Mouse (Mus musculus) limb, embryonic 15.5 days (tissue): Measurements from ENCODE around the gene Dpm2. TPM values are rescaled to one million over a fixed set of nuclear protein-coding genes. Genes with fewer than 3 reads are reported as not detected.

Source experiments
- ATAC-seq: fragments of 200-750 bp; cut with Nextera tagmentation; 2 replicates; pipeline ENCODE4 v1.8.0; 2017; ENCODE audit warnings: low read depth, moderate TSS enrichment; ENCODE audit not compliant: insufficient number of reproducible peaks, low FRiP score, low TSS enrichment
- H3K27ac ChIP-seq: fragments of 300-500 bp; sonication (generic); 2 replicates; pipeline ENCODE4 v1.5.1; 2015; ENCODE audit warnings: moderate library complexity, mild to moderate bottlenecking, inconsistent platforms
- H3K27me3 ChIP-seq: fragments of 300-500 bp; sonication (generic); 2 replicates; pipeline ENCODE4 v1.6.1; 2015; ENCODE audit warnings: inconsistent platforms
- H3K36me3 ChIP-seq: fragments of 300-500 bp; sonication (generic); 2 replicates; pipeline ENCODE4 v1.6.1; 2015; ENCODE audit warnings: inconsistent platforms
- H3K4me1 ChIP-seq: fragments of 300-500 bp; sonication (generic); 2 replicates; pipeline ENCODE4 v1.6.1; 2015; ENCODE audit warnings: inconsistent platforms
- H3K4me2 ChIP-seq: fragments of 300-500 bp; sonication (generic); 2 replicates; pipeline ENCODE4 v1.6.1; 2015; ENCODE audit warnings: mild to moderate bottlenecking, inconsistent platforms
- H3K4me3 ChIP-seq: fragments of 300-500 bp; sonication (generic); 2 replicates; pipeline ENCODE4 v1.5.1; 2015; ENCODE audit warnings: mild to moderate bottlenecking, inconsistent platforms
- H3K9ac ChIP-seq: fragments of 300-500 bp; sonication (generic); 2 replicates; pipeline ENCODE4 v1.6.1; 2015; ENCODE audit warnings: inconsistent platforms
- H3K9me3 ChIP-seq: fragments of 300-500 bp; sonication (generic); 2 replicates; pipeline ENCODE4 v1.6.1; 2016; ENCODE audit warnings: inconsistent platforms
- WGBS: fragments of 180-500 bp; shearing (Covaris S2); methylation state at CpG from one replicate; pipeline ENCODE4 v1.1.7; 2015; 5-methylcytosine and 5-hydroxymethylcytosine counted together
- polyA plus RNA-seq: library from polyadenylated mRNA; unstranded; fragments of >200 nt; fragmentation: Nextera tagmentation; extraction: Ambion mirVana; gene quantifications from 2 replicates; pipeline ENCODE4 v1.2.1, GENCODE M21; 2015

Gene Dpm2
- polyA plus RNA-seq, 1 experiment from 2014 or later = 117 TPM

- H3K4me3 ChIP-seq = no peak overlapping the region
Measured at GRCm38 (mm10) chr2:32549171-32549570, 21.5 kb upstream of the Dpm2 start.

DNA sequence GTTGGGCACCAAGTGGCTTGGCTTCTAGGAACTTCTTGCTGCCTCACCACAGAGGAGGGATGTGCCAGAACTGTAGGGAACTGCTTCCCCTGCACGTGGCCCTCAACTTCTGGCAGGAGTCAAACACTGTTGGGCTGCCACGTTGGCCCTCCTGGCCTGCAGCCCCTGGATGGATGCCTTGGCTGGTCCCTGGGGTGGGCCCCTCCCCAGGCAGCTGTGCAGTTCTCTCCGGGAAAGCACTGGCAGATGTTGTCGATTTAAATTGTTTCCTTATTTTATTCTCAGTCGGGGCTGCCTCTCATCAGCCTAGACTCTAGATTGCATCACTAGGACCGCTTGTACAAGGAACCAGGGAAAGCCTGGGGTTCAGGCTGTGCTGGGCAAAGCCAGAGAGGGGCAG is 20.9 kb upstream of the Dpm2 start:
- ATAC-seq = peak; percentile 89
- Histone ChIP-seq H3K4me3 (no peak overlapping the region), H3K4me1 (peaks cover 53% of the 10 kb centered on the region), H3K27ac (peak overlapping the region; percentile 90), H3K9me3 (no peaks in the 10 kb centered on the region), H3K4me2 (0 out of 2 replicates have a peak overlapping the region, but pooled peaks have one; percentile 6), H3K36me3 (peaks cover 4% of the 10 kb centered on the region; the same call in 1 of the 2 replicates), H3K9ac (no peak overlapping the region), H3K27me3 (no peaks in the 10 kb centered on the region)
- 23% methylated on average over 6 of the region's 6 CpGs for WGBS

More at GRCm38 (mm10) chr2:32549171-32549570, 21.5 kb upstream of the Dpm2 start:
- Histone ChIP-seq H3K36me3 (peaks cover 4% of the 10 kb centered on the region; the same call in 1 of the 2 replicates), H3K27me3 (no peaks in the 10 kb centered on the region), H3K27ac (peak overlapping the region; percentile 90), H3K4me1 (peaks cover 50% of the 10 kb centered on the region), H3K4me2 (0 out of 2 replicates have a peak overlapping the region, but pooled peaks have one; percentile 6), H3K9ac (no peak overlapping the region), H3K9me3 (no peaks in the 10 kb centered on the region)
- WGBS = 42% methylated on average over 9 of the region's 9 CpGs
- ATAC-seq = no peak

GRCm38 (mm10) chr2:32551236-32551635 is 19.4 kb upstream of the Dpm2 start:
- no peak for ATAC-seq
- WGBS = 68% methylated on average over 5 of the region's 5 CpGs
- H3K27me3 ChIP-seq = no peaks in the 10 kb centered on the region
- peaks cover 66% of the 10 kb centered on the region for H3K4me1 ChIP-seq
- H3K9me3 ChIP-seq = no peaks in the 10 kb centered on the region
- H3K9ac ChIP-seq = no peak overlapping the region
- H3K4me3 ChIP-seq = no peak overlapping the region
- no peak overlapping the region for H3K4me2 ChIP-seq
- H3K27ac ChIP-seq = 0 out of 2 replicates have a peak overlapping the region, but pooled peaks have one; percentile 17
- peaks cover 8% of the 10 kb centered on the region; the same call in 1 of the 2 replicates for H3K36me3 ChIP-seq

- H3K27ac ChIP-seq = no peak overlapping the region; the same call in 1 of the 2 replicates
- no peak overlapping the region for H3K4me3 ChIP-seq
- peaks cover 64% of the 10 kb centered on the region for H3K4me1 ChIP-seq
- 79% methylated on average over 7 of the region's 7 CpGs for WGBS
- H3K4me2 ChIP-seq = no peak overlapping the region
- peaks cover 13% of the 10 kb centered on the region for H3K36me3 ChIP-seq
- H3K27me3 ChIP-seq = no peaks in the 10 kb centered on the region
- no peaks in the 10 kb centered on the region for H3K9me3 ChIP-seq
- no peak for ATAC-seq
- H3K9ac ChIP-seq = no peak overlapping the region
Measured at GRCm38 (mm10) chr2:32553592-32554148, 17.0 kb upstream of the Dpm2 start.

GRCm38 (mm10) chr2:32555484-32555883 is 15.2 kb upstream of the Dpm2 start:
- peak; percentile 24; the same call in 1 of the 2 replicates for ATAC-seq
- no peaks in the 10 kb centered on the region for H3K9me3 ChIP-seq
- H3K9ac ChIP-seq = no peak overlapping the region
- H3K27ac ChIP-seq = peak overlapping the region; percentile 59
- H3K36me3 ChIP-seq = peaks cover 29% of the 10 kb centered on the region
- no peaks in the 10 kb centered on the region for H3K27me3 ChIP-seq
- H3K4me1 ChIP-seq = peaks cover 46% of the 10 kb centered on the region
- H3K4me2 ChIP-seq = no peak overlapping the region
- 37% methylated on average over 4 of the region's 4 CpGs for WGBS
- no peak overlapping the region for H3K4me3 ChIP-seq

- Histone ChIP-seq H3K4me3 (no peak overlapping the region), H3K9ac (no peak overlapping the region), H3K36me3 (peaks cover 34% of the 10 kb centered on the region), H3K27me3 (no peaks in the 10 kb centered on the region), H3K4me1 (peaks cover 40% of the 10 kb centered on the region), H3K4me2 (no peak overlapping the region), H3K9me3 (no peaks in the 10 kb centered on the region), H3K27ac (peak overlapping the region; percentile 59)
- 74% methylated on average over 7 of the region's 7 CpGs for WGBS
- no peak for ATAC-seq
Measured at GRCm38 (mm10) chr2:32556019-32556418, 14.6 kb upstream of the Dpm2 start.

- ATAC-seq = 0 out of 2 replicates have a peak, but pooled peaks have one; percentile 41
- no peak overlapping the region for H3K4me2 ChIP-seq
- H3K27ac ChIP-seq = peak overlapping the region; percentile 17; the same call in 1 of the 2 replicates
- no peaks in the 10 kb centered on the region for H3K9me3 ChIP-seq
- peaks cover 27% of the 10 kb centered on the region for H3K4me1 ChIP-seq
- H3K4me3 ChIP-seq = no peak overlapping the region
- H3K9ac ChIP-seq = no peak overlapping the region
- peaks cover 63% of the 10 kb centered on the region for H3K36me3 ChIP-seq
- no peaks in the 10 kb centered on the region for H3K27me3 ChIP-seq
- 69% methylated on average over 5 of the region's 5 CpGs for WGBS
Measured at GRCm38 (mm10) chr2:32559570-32559969, 11.1 kb upstream of the Dpm2 start.

DNA sequence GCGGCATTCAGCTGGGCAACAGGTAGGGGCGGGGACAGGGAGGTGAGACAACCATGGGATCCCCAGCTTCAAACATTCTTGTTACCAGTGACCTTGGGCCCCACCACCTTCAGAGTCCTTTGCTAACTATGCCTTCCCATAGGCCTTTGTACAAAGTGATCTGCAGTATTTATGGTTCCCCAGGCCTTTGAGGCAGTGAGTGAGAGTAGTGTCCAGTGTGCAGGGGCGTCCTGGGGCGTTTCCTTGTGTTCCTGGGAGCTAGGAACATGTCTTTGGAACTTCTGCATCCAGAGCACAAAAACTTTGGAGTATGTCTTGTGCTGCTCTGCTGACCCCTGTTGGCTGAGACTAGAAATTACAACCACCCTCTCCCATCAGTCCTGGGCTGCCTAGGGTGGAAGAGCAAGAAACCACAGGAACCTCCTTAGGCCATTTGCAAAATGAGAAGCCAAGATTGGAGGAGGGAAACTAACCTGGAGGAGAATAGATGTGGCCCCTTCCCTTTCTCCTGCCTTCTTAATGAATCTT is 4.1 kb upstream of the Dpm2 start:
- Histone ChIP-seq H3K4me2 (no peak overlapping the region), H3K4me1 (peaks cover 6% of the 10 kb centered on the region), H3K9me3 (no peaks in the 10 kb centered on the region), H3K9ac (no peak overlapping the region), H3K36me3 (peaks cover 63% of the 10 kb centered on the region), H3K27ac (peak overlapping the region; percentile 33; the same call in 1 of the 2 replicates), H3K4me3 (no peak overlapping the region), H3K27me3 (no peaks in the 10 kb centered on the region)
- WGBS = 37% methylated on average over 4 of the region's 4 CpGs
- no peak for ATAC-seq

DNA sequence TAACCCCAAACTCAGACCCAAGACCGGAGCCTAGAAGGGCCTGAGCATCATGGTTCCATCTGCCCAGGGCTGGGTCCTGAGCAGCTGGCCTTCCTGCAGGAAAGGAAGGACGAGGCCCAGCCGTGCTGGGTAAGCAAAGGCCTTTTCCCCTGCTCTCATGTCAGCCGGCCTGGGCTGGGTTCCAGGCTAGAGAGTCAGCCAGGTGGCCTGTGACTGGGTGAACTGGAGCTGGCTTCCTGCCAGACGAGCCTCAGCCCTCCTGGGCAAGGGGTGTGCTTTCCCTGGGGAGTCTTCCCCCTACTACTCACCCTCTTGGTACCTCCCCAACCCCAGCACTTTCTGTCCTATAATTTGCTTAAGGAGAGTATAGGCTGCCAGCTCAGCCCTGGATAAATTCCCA is 2.5 kb upstream of the Dpm2 start:
- H3K36me3 ChIP-seq = peaks cover 62% of the 10 kb centered on the region
- WGBS = 57% methylated on average over 5 of the region's 5 CpGs

DNA sequence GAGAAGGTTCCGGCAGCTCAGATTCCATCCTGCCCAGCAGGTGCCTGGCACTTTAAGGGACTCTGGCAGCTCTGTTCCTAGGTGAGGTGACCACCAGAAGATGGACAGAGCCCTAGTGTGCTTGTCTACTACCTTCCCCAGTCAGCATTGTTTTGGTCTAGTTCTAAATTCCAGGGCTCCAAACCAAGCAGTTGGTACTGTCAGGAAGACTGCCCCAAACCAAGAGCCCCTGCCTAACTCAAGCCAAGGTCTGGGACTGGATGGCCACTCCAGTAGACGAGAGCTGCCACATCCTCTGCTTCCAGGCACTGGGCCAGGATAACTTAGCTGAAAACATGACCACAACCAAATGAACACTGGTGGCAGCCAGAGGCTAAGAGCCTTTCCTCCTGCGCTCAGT is 1.7 kb upstream of the Dpm2 start:
- WGBS = 85% methylated on average over 3 of the region's 3 CpGs
- H3K4me1 ChIP-seq = peaks cover 17% of the 10 kb centered on the region
- ATAC-seq = no peak
- H3K4me3 ChIP-seq = no peak overlapping the region
- H3K27me3 ChIP-seq = no peaks in the 10 kb centered on the region
- no peak overlapping the region for H3K4me2 ChIP-seq
- no peak overlapping the region for H3K9ac ChIP-seq
- H3K9me3 ChIP-seq = no peaks in the 10 kb centered on the region
- peaks cover 61% of the 10 kb centered on the region for H3K36me3 ChIP-seq
- no peak overlapping the region for H3K27ac ChIP-seq

More for the DNA sequence above, 2.5 kb upstream of the Dpm2 start:
- no peak for ATAC-seq
- Histone ChIP-seq H3K27ac (no peak overlapping the region), H3K4me2 (no peak overlapping the region), H3K27me3 (no peaks in the 10 kb centered on the region), H3K4me3 (no peak overlapping the region), H3K9ac (no peak overlapping the region), H3K4me1 (peaks cover 17% of the 10 kb centered on the region), H3K9me3 (no peaks in the 10 kb centered on the region)

DNA sequence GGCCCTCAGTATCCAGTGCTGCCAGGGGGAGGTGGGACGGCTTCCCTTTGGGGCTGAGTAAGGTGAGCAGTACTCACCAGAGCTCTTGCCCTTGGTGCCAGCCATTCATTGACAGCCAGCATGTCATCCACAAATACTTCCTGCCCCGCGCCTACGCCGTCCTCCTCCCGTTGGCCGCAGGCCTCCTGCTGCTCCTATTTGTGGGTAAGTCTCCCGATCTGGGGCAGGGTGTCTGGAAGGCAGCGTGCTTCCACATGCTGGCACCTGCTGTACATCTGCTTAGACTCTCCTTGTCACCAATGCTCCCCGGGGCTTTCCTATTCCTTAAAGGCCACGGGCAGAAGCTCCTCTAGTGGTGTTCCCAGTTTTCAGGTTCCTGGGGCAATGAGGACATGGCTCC is 1.5 kb downstream of the Dpm2 start:
- Histone ChIP-seq H3K4me1 (peaks cover 30% of the 10 kb centered on the region), H3K36me3 (peaks cover 31% of the 10 kb centered on the region), H3K4me3 (no peak overlapping the region), H3K4me2 (no peak overlapping the region; the same call in 1 of the 2 replicates), H3K9me3 (no peaks in the 10 kb centered on the region), H3K9ac (no peak overlapping the region), H3K27ac (no peak overlapping the region), H3K27me3 (0 out of 2 replicates have a peak, but pooled peaks cover 3% of the 10 kb centered on the region)
- 89% methylated on average over 11 of the region's 11 CpGs for WGBS
- ATAC-seq = no peak

GRCm38 (mm10) chr2:32574497-32574896 is 3.8 kb downstream of the Dpm2 start, which contains the start of gene Pip5kl1:
Gene Pip5kl1 (plus strand): TSS chr2:32574797.
- Histone ChIP-seq H3K9me3 (no peaks in the 10 kb centered on the region), H3K27me3 (peaks cover 16% of the 10 kb centered on the region; the same call in 1 of the 2 replicates), H3K36me3 (peaks cover 18% of the 10 kb centered on the region), H3K4me1 (peaks cover 37% of the 10 kb centered on the region), H3K4me2 (peak within 1 kb of the TSS; percentile 94), H3K9ac (no peak within 1 kb of the TSS), H3K27ac (no peak within 1 kb of the TSS), H3K4me3 (peak within 1 kb of the TSS; percentile 41)
- 80% methylated on average over 6 of the region's 6 CpGs for WGBS
- ATAC-seq = no peak
